Mouse (Mus musculus) erythroid progenitor cell, adult 5-6 weeks (primary cell): ENCODE measurements around the gene Greb1. TPM values are rescaled to one million over a fixed set of nuclear protein-coding genes. Genes with fewer than 3 reads are reported as not detected.

Experiments used
- ATAC-seq: replicated peaks from 2 replicates; pipeline ENCODE4 v1.8.0; 2016; ENCODE audit warnings: moderate number of reproducible peaks, mild to moderate bottlenecking, moderate TSS enrichment, inconsistent platforms; ENCODE audit not compliant: poor library complexity, low FRiP score, severe bottlenecking
- total RNA-seq, 2 experiments: library from RNA; stranded (forward) in 1 of 2; stranded (reverse) in 1 of 2; fragments of 150-400 nt in 1 of 2; fragments of 186-747, 209-891 nt in 1 of 2; gene quantifications; 2 replicates each; pipeline versions ENCODE4 v1.2.3 to v1.2.4; 2015 to 2017; ENCODE audit warnings: low replicate concordance in 2 of 2

Gene Greb1
- total RNA-seq, 2 experiments from 2014 or later = not detected

GRCm38 (mm10) chr12:16810525-16811431 is 10.1 kb upstream of the Greb1 start, which contains the start of gene E2f6:
E2f6 (plus strand) TSS chr12:16810963.
- ATAC-seq = peak; percentile 79

GRCm38 (mm10) chr12:16808045-16808444 is 7.4 kb upstream of the Greb1 start:
- ATAC-seq = no peak

GRCm38 (mm10) chr12:16805511-16805910 is 4.8 kb upstream of the Greb1 start:
- ATAC-seq = peak; percentile 75

GRCm38 (mm10) chr12:16803956-16804430 is 3.3 kb upstream of the Greb1 start:
- ATAC-seq = no peak

GRCm38 (mm10) chr12:16803237-16803955 is 2.7 kb upstream of the Greb1 start:
- ATAC-seq = no peak

- no peak for ATAC-seq
These were observed 251 bp upstream of the Greb1 start for GRCm38 (mm10) chr12:16800959-16801315.

GRCm38 (mm10) chr12:16799928-16800258 is 793 bp downstream of the Greb1 start:
- ATAC-seq = no peak

GRCm38 (mm10) chr12:16798894-16799293 is 1.8 kb downstream of the Greb1 start:
- no peak for ATAC-seq

GRCm38 (mm10) chr12:16795781-16796180 is 4.9 kb downstream of the Greb1 start:
- no peak for ATAC-seq

- no peak for ATAC-seq
These were observed 7.3 kb downstream of the Greb1 start for GRCm38 (mm10) chr12:16793371-16793770.

GRCm38 (mm10) chr12:16790456-16790855 is 10.2 kb downstream of the Greb1 start:
- no peak for ATAC-seq

GRCm38 (mm10) chr12:16789756-16790155 is 10.9 kb downstream of the Greb1 start:
- no peak for ATAC-seq

GRCm38 (mm10) chr12:16789199-16789598 is 11.5 kb downstream of the Greb1 start:
- no peak for ATAC-seq

GRCm38 (mm10) chr12:16788600-16788999 is 12.1 kb downstream of the Greb1 start:
- ATAC-seq = no peak

- ATAC-seq = no peak
These were observed 19.5 kb downstream of the Greb1 start for GRCm38 (mm10) chr12:16781034-16781746.

GRCm38 (mm10) chr12:16780320-16780719 is 20.4 kb downstream of the Greb1 start:
- ATAC-seq = no peak

- no peak for ATAC-seq
These were observed 21.5 kb downstream of the Greb1 start for GRCm38 (mm10) chr12:16779165-16779564.

GRCm38 (mm10) chr12:16778523-16778922 is 22.2 kb downstream of the Greb1 start:
- ATAC-seq = no peak

GRCm38 (mm10) chr12:16775351-16775750 is 25.3 kb downstream of the Greb1 start:
- no peak for ATAC-seq

GRCm38 (mm10) chr12:16774605-16775004 is 26.1 kb downstream of the Greb1 start:
- ATAC-seq = no peak
